Mouse (Mus musculus) bone marrow, adult 2 months (tissue): Measurements from ENCODE around the gene Lca5l.

ENCODE experiments used
- CTCF ChIP-seq: fragments of 200-500 bp; IDR thresholded peaks from 2 replicates; pipeline ENCODE4 v1.5.1; 2011; ENCODE audit warnings: low read length, control low read depth; ENCODE audit not compliant: control insufficient read depth, insufficient read depth
- POLR2A ChIP-seq: fragments of 200-500 bp; IDR thresholded peaks from 2 replicates; pipeline ENCODE4 v1.6.1; 2011; ENCODE audit warnings: low read depth, mild to moderate bottlenecking, control low read depth, low read length, borderline replicate concordance; ENCODE audit not compliant: control insufficient read depth

DNA sequence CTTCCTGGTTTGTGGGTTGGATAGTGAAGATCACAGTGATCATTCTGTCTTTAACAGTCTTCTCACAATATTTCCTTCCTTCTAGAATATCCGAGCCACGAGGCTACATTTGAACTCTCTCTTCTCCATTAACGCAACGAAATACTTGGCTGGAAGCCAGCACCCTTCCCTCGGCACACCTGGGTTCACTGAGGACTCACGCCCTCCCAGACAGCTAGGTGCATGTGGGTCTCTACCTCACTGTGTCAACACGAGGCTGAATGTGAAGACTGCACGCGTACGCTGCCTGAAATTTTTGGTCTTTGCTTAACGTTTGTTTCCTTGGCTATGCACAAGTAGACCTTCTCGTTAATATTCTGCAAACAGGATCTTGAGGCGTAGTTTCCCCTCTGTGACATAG lies 36.4 kb upstream of the Lca5l start:
- TF ChIP-seq POLR2A: no peak
- TF ChIP-seq CTCF: no peak
